Mouse (Mus musculus): ENCODE measurements around the gene Prtn3. TPM values are rescaled to one million over a fixed set of nuclear protein-coding genes. Genes with fewer than 3 reads are reported as not detected.

Gene Prtn3
- total RNA-seq (2021): 1.0 TPM in 1 of 2 replicates, not detected in the other
- long read RNA-seq, experiment 1: 0 reads
- long read RNA-seq, experiment 2: 0 reads

- DNase-seq: peak; percentile 38
Measured at GRCm38 (mm10) chr10:79874290-79874862, at the start of gene Prtn3, which contains the start of gene Plppr3. Gene Prtn3 (plus strand): TSS chr10:79874476. Gene Plppr3 (minus strand): TSS chr10:79874634.

GRCm38 (mm10) chr10:79831583-79831982 is 42.7 kb upstream of the Prtn3 start:
- DNase-seq: no peak

- no peak for DNase-seq
Measured at GRCm38 (mm10) chr10:79832026-79832785, 42.1 kb upstream of the Prtn3 start.

- DNase-seq: no peak
Measured at GRCm38 (mm10) chr10:79832786-79833181, 41.5 kb upstream of the Prtn3 start.

- DNase-seq: peak; percentile 87
Measured at GRCm38 (mm10) chr10:79834769-79835398, 39.4 kb upstream of the Prtn3 start.

- DNase-seq: no peak
Measured at GRCm38 (mm10) chr10:79836918-79837317, 37.4 kb upstream of the Prtn3 start.

GRCm38 (mm10) chr10:79838151-79838550 is 36.1 kb upstream of the Prtn3 start:
- no peak for DNase-seq

- DNase-seq: no peak
Measured at GRCm38 (mm10) chr10:79840091-79840490, 34.2 kb upstream of the Prtn3 start.

GRCm38 (mm10) chr10:79840644-79841551 is 33.4 kb upstream of the Prtn3 start:
- peak; percentile 70 for DNase-seq

GRCm38 (mm10) chr10:79842322-79842721 is 32.0 kb upstream of the Prtn3 start:
- DNase-seq: no peak

GRCm38 (mm10) chr10:79843476-79843875 is 30.8 kb upstream of the Prtn3 start:
- peak; percentile 57 for DNase-seq

- no peak for DNase-seq
Measured at GRCm38 (mm10) chr10:79846553-79846952, 27.7 kb upstream of the Prtn3 start.

- no peak for DNase-seq
Measured at GRCm38 (mm10) chr10:79849941-79850628, 24.2 kb upstream of the Prtn3 start.

- DNase-seq: no peak
Measured at GRCm38 (mm10) chr10:79851653-79852052, 22.6 kb upstream of the Prtn3 start.

- peak; percentile 51 for DNase-seq
Measured at GRCm38 (mm10) chr10:79852107-79852789, 22.0 kb upstream of the Prtn3 start.

GRCm38 (mm10) chr10:79852827-79853226 is 21.4 kb upstream of the Prtn3 start:
- no peak for DNase-seq

- DNase-seq: peak; percentile 98
Measured at GRCm38 (mm10) chr10:79853392-79853791, 20.9 kb upstream of the Prtn3 start.

GRCm38 (mm10) chr10:79853860-79854795 is 20.1 kb upstream of the Prtn3 start, which contains the start of gene Ptbp1:
Gene Ptbp1 (plus strand): TSS chr10:79854427.
- DNase-seq: peak; percentile 100

- peak; percentile 84 for DNase-seq
Measured at GRCm38 (mm10) chr10:79854801-79855541, 19.3 kb upstream of the Prtn3 start.
